Mouse (Mus musculus): ENCODE measurements around the gene Gmpr2. TPM values are rescaled to one million over a fixed set of nuclear protein-coding genes. Genes with fewer than 3 reads are reported as not detected.
A peak's percentile ranks its signal among the peaks of the same experiment; 100 is the strongest.

The Gmpr2 gene
- polyA plus RNA-seq, 1 experiment from 2014 or later, result 62.2 TPM

GRCm38 (mm10) chr14:55671486-55671832 lies 282 bp upstream of the Gmpr2 start:
- peak; percentile 50 for ATAC-seq (ENCODE audit: low read depth)
- peak overlapping the region; percentile 89 for H3K9ac ChIP-seq (ENCODE audit: low read length)
- H3K4me2 ChIP-seq (ENCODE audit: low read depth, low read length), result peak overlapping the region; percentile 93
- H3K36me3 ChIP-seq (ENCODE audit: control insufficient read depth, insufficient read depth, low read length), result peaks cover 16% of the 10 kb centered on the region; the same call in 1 of the 2 replicates
- H3K4me3 ChIP-seq (ENCODE audit: low read length), result peak overlapping the region; percentile 97
- no peaks in the 10 kb centered on the region for H3K9me3 ChIP-seq (ENCODE audit: control insufficient read depth, low read length)
- WGBS, result under 1% methylated on average over 12 of the region's 12 CpGs
- no peaks in the 10 kb centered on the region for H3K27me3 ChIP-seq (ENCODE audit: control insufficient read depth, insufficient read depth, low read depth, low read length)
- H3K27ac ChIP-seq (ENCODE audit: low read length), result peak overlapping the region; percentile 93
- H3K4me1 ChIP-seq (replicated peaks; ENCODE audit: control insufficient read depth, insufficient read depth, low read length), result peaks cover 10% of the 10 kb centered on the region

- Histone ChIP-seq H3K36me3 (ENCODE audit: control insufficient read depth, insufficient read depth, low read length) (peaks cover 24% of the 10 kb centered on the region), H3K27ac (ENCODE audit: low read length) (peak overlapping the region; percentile 93), H3K4me3 (ENCODE audit: low read length) (peak overlapping the region; percentile 97), H3K9ac (ENCODE audit: low read length) (peak overlapping the region; percentile 89), H3K9me3 (ENCODE audit: control insufficient read depth, low read length) (no peaks in the 10 kb centered on the region), H3K4me2 (ENCODE audit: low read depth, low read length) (peak overlapping the region; percentile 93), H3K27me3 (ENCODE audit: control insufficient read depth, insufficient read depth, low read depth, low read length) (no peaks in the 10 kb centered on the region), H3K4me1 (replicated peaks; ENCODE audit: control insufficient read depth, insufficient read depth, low read length) (peaks cover 10% of the 10 kb centered on the region)
- no peak for ATAC-seq (ENCODE audit: low read depth)
- WGBS, result 68% methylated on average over 7 of the region's 7 CpGs
These were observed 960 bp downstream of the Gmpr2 start for GRCm38 (mm10) chr14:55672741-55673060.

- H3K4me1 ChIP-seq (replicated peaks; ENCODE audit: control insufficient read depth, insufficient read depth, low read length), result peaks cover 14% of the 10 kb centered on the region
- H3K4me2 ChIP-seq (ENCODE audit: low read depth, low read length), result no peak overlapping the region
- H3K27ac ChIP-seq (ENCODE audit: low read length), result no peak overlapping the region
- H3K9me3 ChIP-seq (ENCODE audit: control insufficient read depth, low read length), result no peaks in the 10 kb centered on the region
- peaks cover 38% of the 10 kb centered on the region for H3K36me3 ChIP-seq (ENCODE audit: control insufficient read depth, insufficient read depth, low read length)
- 80% methylated on average over 4 of the region's 4 CpGs for WGBS
- H3K27me3 ChIP-seq (ENCODE audit: control insufficient read depth, insufficient read depth, low read depth, low read length), result no peaks in the 10 kb centered on the region
- no peak overlapping the region for H3K4me3 ChIP-seq (ENCODE audit: low read length)
- ATAC-seq (ENCODE audit: low read depth), result no peak
- no peak overlapping the region for H3K9ac ChIP-seq (ENCODE audit: low read length)
These were observed 5.9 kb downstream of the Gmpr2 start for GRCm38 (mm10) chr14:55677615-55678014.

GRCm38 (mm10) chr14:55681160-55682117 lies 9.7 kb downstream of the Gmpr2 start, which contains the start of gene Tinf2:
TSS of gene Tinf2 (minus strand) at chr14:55681820.
- H3K36me3 ChIP-seq (ENCODE audit: control insufficient read depth, insufficient read depth, low read length), result peaks cover 23% of the 10 kb centered on the region
- H3K9me3 ChIP-seq (ENCODE audit: control insufficient read depth, low read length), result no peaks in the 10 kb centered on the region
- H3K27me3 ChIP-seq (ENCODE audit: control insufficient read depth, insufficient read depth, low read depth, low read length), result no peaks in the 10 kb centered on the region
- H3K4me2 ChIP-seq (ENCODE audit: low read depth, low read length), result peak within 1 kb of the TSS; percentile 74
- H3K27ac ChIP-seq (ENCODE audit: low read length), result peak within 1 kb of the TSS; percentile 90
- peak within 1 kb of the TSS; percentile 78 for H3K9ac ChIP-seq (ENCODE audit: low read length)
- peak within 1 kb of the TSS; percentile 78 for H3K4me3 ChIP-seq (ENCODE audit: low read length)
- peak; percentile 98 for ATAC-seq (ENCODE audit: low read depth)
- H3K4me1 ChIP-seq (replicated peaks; ENCODE audit: control insufficient read depth, insufficient read depth, low read length), result peaks cover 10% of the 10 kb centered on the region
- under 1% methylated on average over 65 of the region's 66 CpGs for WGBS

- H3K9ac ChIP-seq (ENCODE audit: low read length), result peak overlapping the region; percentile 78
- H3K27me3 ChIP-seq (ENCODE audit: control insufficient read depth, insufficient read depth, low read depth, low read length), result no peaks in the 10 kb centered on the region
- peak overlapping the region; percentile 90 for H3K27ac ChIP-seq (ENCODE audit: low read length)
- H3K9me3 ChIP-seq (ENCODE audit: control insufficient read depth, low read length), result no peaks in the 10 kb centered on the region
- peaks cover 19% of the 10 kb centered on the region for H3K36me3 ChIP-seq (ENCODE audit: control insufficient read depth, insufficient read depth, low read length)
- ATAC-seq (ENCODE audit: low read depth), result peak; percentile 23
- H3K4me1 ChIP-seq (replicated peaks; ENCODE audit: control insufficient read depth, insufficient read depth, low read length), result peaks cover 10% of the 10 kb centered on the region
- WGBS, result 10% methylated on average over 3 of the region's 3 CpGs
- peak overlapping the region; percentile 78 for H3K4me3 ChIP-seq (ENCODE audit: low read length)
- peak overlapping the region; percentile 74 for H3K4me2 ChIP-seq (ENCODE audit: low read depth, low read length)
These were observed 10.4 kb downstream of the Gmpr2 start for GRCm38 (mm10) chr14:55682118-55682493.

GRCm38 (mm10) chr14:55689433-55689832 lies 17.7 kb downstream of the Gmpr2 start:
- no peaks in the 10 kb centered on the region for H3K27me3 ChIP-seq (ENCODE audit: control insufficient read depth, insufficient read depth, low read depth, low read length)
- no peaks in the 10 kb centered on the region for H3K36me3 ChIP-seq (ENCODE audit: control insufficient read depth, insufficient read depth, low read length)
- no peak overlapping the region for H3K9ac ChIP-seq (ENCODE audit: low read length)
- no peak overlapping the region for H3K27ac ChIP-seq (ENCODE audit: low read length)
- ATAC-seq (ENCODE audit: low read depth), result no peak
- 69% methylated on average over 10 of the region's 10 CpGs for WGBS
- no peaks in the 10 kb centered on the region for H3K4me1 ChIP-seq (replicated peaks; ENCODE audit: control insufficient read depth, insufficient read depth, low read length)
- no peaks in the 10 kb centered on the region for H3K9me3 ChIP-seq (ENCODE audit: control insufficient read depth, low read length)
- no peak overlapping the region for H3K4me2 ChIP-seq (ENCODE audit: low read depth, low read length)
- no peak overlapping the region for H3K4me3 ChIP-seq (ENCODE audit: low read length)

- no peak overlapping the region for H3K27ac ChIP-seq (ENCODE audit: low read length)
- H3K9ac ChIP-seq (ENCODE audit: low read length), result no peak overlapping the region
- 84% methylated on average over 4 of the region's 4 CpGs for WGBS
- no peak overlapping the region for H3K4me2 ChIP-seq (ENCODE audit: low read depth, low read length)
- no peaks in the 10 kb centered on the region for H3K4me1 ChIP-seq (replicated peaks; ENCODE audit: control insufficient read depth, insufficient read depth, low read length)
- no peak for ATAC-seq (ENCODE audit: low read depth)
- H3K27me3 ChIP-seq (ENCODE audit: control insufficient read depth, insufficient read depth, low read depth, low read length), result no peaks in the 10 kb centered on the region
- no peaks in the 10 kb centered on the region for H3K9me3 ChIP-seq (ENCODE audit: control insufficient read depth, low read length)
- no peaks in the 10 kb centered on the region for H3K36me3 ChIP-seq (ENCODE audit: control insufficient read depth, insufficient read depth, low read length)
- H3K4me3 ChIP-seq (ENCODE audit: low read length), result no peak overlapping the region
These were observed 25.5 kb downstream of the Gmpr2 start for GRCm38 (mm10) chr14:55697226-55697625.

GRCm38 (mm10) chr14:55701131-55701530 lies 29.4 kb downstream of the Gmpr2 start:
- 55% methylated on average over 9 of the region's 9 CpGs for WGBS
- ATAC-seq (ENCODE audit: low read depth), result no peak
- no peak overlapping the region for H3K27ac ChIP-seq (ENCODE audit: low read length)

GRCm38 (mm10) chr14:55702761-55703160 lies 31.0 kb downstream of the Gmpr2 start:
- H3K9ac ChIP-seq (ENCODE audit: low read length), result no peak overlapping the region
- ATAC-seq (ENCODE audit: low read depth), result 0 out of 2 replicates have a peak, but pooled peaks have one; percentile 10
- no peak overlapping the region for H3K4me3 ChIP-seq (ENCODE audit: low read length)
- H3K36me3 ChIP-seq (ENCODE audit: control insufficient read depth, insufficient read depth, low read length), result no peaks in the 10 kb centered on the region
- WGBS, result 41% methylated on average over 6 of the region's 6 CpGs
- H3K27ac ChIP-seq (ENCODE audit: low read length), result no peak overlapping the region
- no peak overlapping the region for H3K4me2 ChIP-seq (ENCODE audit: low read depth, low read length)
- no peaks in the 10 kb centered on the region for H3K4me1 ChIP-seq (replicated peaks; ENCODE audit: control insufficient read depth, insufficient read depth, low read length)
- no peaks in the 10 kb centered on the region for H3K27me3 ChIP-seq (ENCODE audit: control insufficient read depth, insufficient read depth, low read depth, low read length)
- H3K9me3 ChIP-seq (ENCODE audit: control insufficient read depth, low read length), result no peaks in the 10 kb centered on the region

More at GRCm38 (mm10) chr14:55701131-55701530, 29.4 kb downstream of the Gmpr2 start:
- Histone ChIP-seq H3K9ac (ENCODE audit: low read length) (no peak overlapping the region), H3K4me2 (ENCODE audit: low read depth, low read length) (no peak overlapping the region), H3K4me1 (replicated peaks; ENCODE audit: control insufficient read depth, insufficient read depth, low read length) (no peaks in the 10 kb centered on the region), H3K4me3 (ENCODE audit: low read length) (no peak overlapping the region), H3K36me3 (ENCODE audit: control insufficient read depth, insufficient read depth, low read length) (no peaks in the 10 kb centered on the region), H3K27me3 (ENCODE audit: control insufficient read depth, insufficient read depth, low read depth, low read length) (no peaks in the 10 kb centered on the region), H3K9me3 (ENCODE audit: control insufficient read depth, low read length) (no peaks in the 10 kb centered on the region)

All from lung, embryonic 16.5 days (tissue).